Comparison of ENCODE assay signal across 11 mouse cellular contexts in genomic region chr17:87379160-87379624, GRCm38 (mm10). TPM values are rescaled to one million over a fixed set of nuclear protein-coding genes. Genes with fewer than 3 reads are reported as not detected.
DNase-seq lines count a peak whose midpoint lies in the region; ATAC-seq and TF ChIP-seq lines count a peak whose summit lies in the region.
"Had no signal": no experiment of that assay in that cellular context is flagged by ENCODE, and none has a peak within 500 bp of the region (broad histone marks: within the 10 kb centered on the region; RNA-seq: fewer than 3 reads in every experiment).

No protein-coding gene starts in this region.

- DNase-seq in heart, adult 2 months: peak in 1 of 2 experiments; percentile 40
- no peak for DNase-seq in heart, postnatal 25 days (ENCODE audit: low spot score)
- no peak for DNase-seq in forebrain, postnatal 0 days
- DNase-seq in cerebellum, postnatal 10 days: no peak
- no peak for DNase-seq in left cerebral cortex, postnatal 14 days (ENCODE audit: low spot score in 2 of 2)
- DNase-seq in spleen, postnatal 14 days (ENCODE audit: low spot score in 2 of 2): no peak
- DNase-seq: cerebellum, adult 11-12 months; lung, postnatal 14 days; thymus, adult 2 months had no signal

- no peak overlapping the region for H3K9ac ChIP-seq in heart, adult 2 months (ENCODE audit: low read depth, low read length)
- no peak overlapping the region for H3K9ac ChIP-seq in forebrain, postnatal 0 days
- H3K9ac ChIP-seq in midbrain, embryonic 12.5 days (replicated peaks): no peak overlapping the region

- H3K27ac ChIP-seq in heart, adult 2 months: peak overlapping the region; percentile 36; the same call in 1 of the 2 replicates
- H3K27ac ChIP-seq in forebrain, postnatal 0 days (ENCODE audit: low read depth, low read length): peak overlapping the region; percentile 76; the same call in 1 of the 2 replicates
- peak overlapping the region; percentile 64 for H3K27ac ChIP-seq in midbrain, embryonic 12.5 days (replicated peaks)

- H3K79me2 ChIP-seq in heart, adult 2 months (replicated peaks; ENCODE audit: control insufficient read depth, insufficient read depth, low read length): no peaks in the 10 kb centered on the region

- no peaks in the 10 kb centered on the region for H3K27me3 ChIP-seq in heart, adult 2 months (ENCODE audit: control insufficient read depth, insufficient read depth, low read length)
- H3K27me3 ChIP-seq in E14TG2a.4 (ENCODE audit: insufficient read depth, low read length): peaks cover 6% of the 10 kb centered on the region; the same call in 1 of the 2 replicates
- no peaks in the 10 kb centered on the region for H3K27me3 ChIP-seq in forebrain, postnatal 0 days (ENCODE audit: insufficient read depth, low read length)
- no peaks in the 10 kb centered on the region for H3K27me3 ChIP-seq in midbrain, embryonic 12.5 days

- H3K4me2 ChIP-seq in forebrain, postnatal 0 days (ENCODE audit: low read depth): no peak overlapping the region
- H3K4me2 ChIP-seq in midbrain, embryonic 12.5 days (replicated peaks): peak overlapping the region; percentile 23

- H3K36me3 ChIP-seq in heart, adult 2 months (ENCODE audit: control insufficient read depth, insufficient read depth, low read length): peaks cover 3% of the 10 kb centered on the region; the same call in 1 of the 2 replicates
- H3K36me3 ChIP-seq in E14TG2a.4 (ENCODE audit: insufficient read depth, low read length): no peaks in the 10 kb centered on the region
- no peaks in the 10 kb centered on the region for H3K36me3 ChIP-seq in forebrain, postnatal 0 days (ENCODE audit: insufficient read depth)
- H3K36me3 ChIP-seq in midbrain, embryonic 12.5 days: no peaks in the 10 kb centered on the region

- H3K9me3 ChIP-seq in E14TG2a.4 (ENCODE audit: low read length): no peaks in the 10 kb centered on the region
- no peaks in the 10 kb centered on the region for H3K9me3 ChIP-seq in forebrain, postnatal 0 days (ENCODE audit: low read length)
- H3K9me3 ChIP-seq in midbrain, embryonic 12.5 days: no peaks in the 10 kb centered on the region

- TF ChIP-seq EP300 in heart, adult 2 months (IDR thresholded peaks at IDR 0.05; ENCODE audit: insufficient read depth, low read depth, low read length): no peak

- ATAC-seq in forebrain, postnatal 0 days: no peak
- ATAC-seq in midbrain, embryonic 12.5 days (ENCODE audit: low FRiP score, low read depth): no peak

- H3K4me3 ChIP-seq in heart, adult 2 months: no peak overlapping the region
- peak overlapping the region; percentile 4; the same call in 1 of the 2 replicates for H3K4me3 ChIP-seq in E14TG2a.4 (replicated peaks; ENCODE audit: low read length)
- no peak overlapping the region for H3K4me3 ChIP-seq in forebrain, postnatal 0 days (ENCODE audit: low read depth, low read length)
- H3K4me3 ChIP-seq in midbrain, embryonic 12.5 days: no peak overlapping the region

- TF ChIP-seq POLR2A in heart, adult 2 months (IDR thresholded peaks at IDR 0.05; ENCODE audit: insufficient read depth, low read depth, low read length): no peak

- 75% methylated on average over 11 of the region's 11 CpGs for WGBS in heart, adult 2 months
- WGBS in forebrain, postnatal 0 days: 79% methylated on average over 11 of the region's 11 CpGs
- WGBS in midbrain, embryonic 12.5 days: 66% methylated on average over 11 of the region's 11 CpGs

- TF ChIP-seq CTCF in heart, adult 2 months (IDR thresholded peaks at IDR 0.05): no peak
- no peak for TF ChIP-seq CTCF in E14TG2a.4 (conservative IDR thresholded peaks at IDR 0.05; ENCODE audit: low read length)
- TF ChIP-seq CTCF in forebrain, postnatal 0 days (IDR thresholded peaks at IDR 0.05; ENCODE audit: low read depth): no peak

- peaks cover 21% of the 10 kb centered on the region for H3K4me1 ChIP-seq in heart, adult 2 months (ENCODE audit: control insufficient read depth, insufficient read depth, low read length)
- H3K4me1 ChIP-seq in E14TG2a.4 (replicated peaks; ENCODE audit: low read depth, low read length): peaks cover 60% of the 10 kb centered on the region
- peaks cover 20% of the 10 kb centered on the region; the same call in 1 of the 2 replicates for H3K4me1 ChIP-seq in forebrain, postnatal 0 days (ENCODE audit: insufficient read depth)
- H3K4me1 ChIP-seq in midbrain, embryonic 12.5 days: peaks cover 37% of the 10 kb centered on the region

- intact Hi-C loops in heart, adult 2 months (cut with DNase I): loop anchor here (2.0 to 5.0 kb wide), 3 partner anchors 47 to 153 kb away; no protein-coding TSS in a partner anchor
- intact Hi-C loops in heart, postnatal 25 days (cut with DNase I): loop anchor here (5.0 kb wide), 1 partner anchor 42 kb away; no protein-coding TSS in a partner anchor
- intact Hi-C loops in left cerebral cortex, postnatal 14 days (cut with DNase I): loop anchor here (2.0 kb wide), 1 partner anchor 50 kb away; no protein-coding TSS in a partner anchor

RNA-seq across cellular contexts. Expression of gene Stpg4, which starts 48.3 kb away (rescaled TPM):
- not detected for total RNA-seq in heart, adult 2 months (2021)
- polyA plus RNA-seq in heart, adult 2 months (2012; rRNA removed): 0.27 TPM in 1 of 2 replicates, not detected in the other
- total RNA-seq in heart, postnatal 25 days (2021): not detected
- total RNA-seq in forebrain, postnatal 0 days (2014; rRNA removed): not detected in 2 replicates
- not detected in 2 replicates for polyA plus RNA-seq in forebrain, postnatal 0 days (2015; fragmentation: Nextera tagmentation; extraction: Ambion mirVana)
- polyA plus RNA-seq in midbrain, embryonic 12.5 days (2016; fragmentation: Nextera tagmentation; extraction: Ambion mirVana): not detected in 2 replicates
- total RNA-seq in left cerebral cortex, postnatal 14 days (2021): not detected
